Mouse (Mus musculus): ENCODE data around the gene Zfp266. TPM values are rescaled to one million over a fixed set of nuclear protein-coding genes. Genes with fewer than 3 reads are reported as not detected.

The Zfp266 gene
- 0.46 and 1.1 TPM in 2 replicates for polyA plus RNA-seq (2012)

GRCm38 (mm10) chr9:20521306-20521957, at the start of gene Zfp266:
Gene Zfp266 (minus strand): TSS chr9:20521417.

GRCm38 (mm10) chr9:20492527-20493233, 28.5 kb downstream of the Zfp266 start, which contains the start of gene Zfp426:
Gene Zfp426 (minus strand): TSS chr9:20492746.

GRCm38 (mm10) chr9:20459377-20460317, 61.6 kb downstream of the Zfp266 start, which contains the start of gene Zfp26:
Gene Zfp26 (minus strand): TSS chr9:20460162.

Other genes with a start within 250 kb of the Zfp266 start
- gene Olfr39, start 239.1 kb downstream of the Zfp266 start, polyA plus RNA-seq (2012) = not detected in 2 replicates
- not detected in 2 replicates for gene Olfr873, start 222.9 kb downstream of the Zfp266 start, polyA plus RNA-seq (2012)
- not detected in 2 replicates for gene Olfr18, start 185.3 kb downstream of the Zfp266 start, polyA plus RNA-seq (2012)
- gene Zfp560, start 136.2 kb downstream of the Zfp266 start, polyA plus RNA-seq (2012) = 0.87 and 1.9 TPM in 2 replicates
- gene Zfp26, start 61.3 kb downstream of the Zfp266 start, polyA plus RNA-seq (2012) = 0.33 and 0.42 TPM in 2 replicates
- gene Zfp426, start 28.7 kb downstream of the Zfp266 start, polyA plus RNA-seq (2012) = 3.0 and 3.4 TPM in 2 replicates
- 4.1 and 4.6 TPM in 2 replicates for gene Zfp846, start 59.9 kb upstream of the Zfp266 start, polyA plus RNA-seq (2012)
- gene Ubl5, start 121.5 kb upstream of the Zfp266 start, polyA plus RNA-seq (2012) = 16.2 and 18.3 TPM in 2 replicates
- 25.0 and 30.8 TPM in 2 replicates for gene Fbxl12, start 123.3 kb upstream of the Zfp266 start, polyA plus RNA-seq (2012)
- 23.0 and 26.3 TPM in 2 replicates for gene Pin1, start 130.7 kb upstream of the Zfp266 start, polyA plus RNA-seq (2012)
- 0.13 TPM in 2 replicates for gene Olfm2, start 224.9 kb upstream of the Zfp266 start, polyA plus RNA-seq (2012)